Mouse (Mus musculus) thymus, postnatal 10 days (tissue): Measurements from ENCODE around the gene Tgfbr3l.
A peak's percentile ranks its signal among the peaks of the same experiment; 100 is the strongest.

Source experiments
- DNase-seq, 2 experiments: peaks; one replicate each; pipeline ENCODE4 v3.0.0; 2021; ENCODE audit warnings: low spot score in 2 of 2

Gene Tgfbr3l

DNA sequence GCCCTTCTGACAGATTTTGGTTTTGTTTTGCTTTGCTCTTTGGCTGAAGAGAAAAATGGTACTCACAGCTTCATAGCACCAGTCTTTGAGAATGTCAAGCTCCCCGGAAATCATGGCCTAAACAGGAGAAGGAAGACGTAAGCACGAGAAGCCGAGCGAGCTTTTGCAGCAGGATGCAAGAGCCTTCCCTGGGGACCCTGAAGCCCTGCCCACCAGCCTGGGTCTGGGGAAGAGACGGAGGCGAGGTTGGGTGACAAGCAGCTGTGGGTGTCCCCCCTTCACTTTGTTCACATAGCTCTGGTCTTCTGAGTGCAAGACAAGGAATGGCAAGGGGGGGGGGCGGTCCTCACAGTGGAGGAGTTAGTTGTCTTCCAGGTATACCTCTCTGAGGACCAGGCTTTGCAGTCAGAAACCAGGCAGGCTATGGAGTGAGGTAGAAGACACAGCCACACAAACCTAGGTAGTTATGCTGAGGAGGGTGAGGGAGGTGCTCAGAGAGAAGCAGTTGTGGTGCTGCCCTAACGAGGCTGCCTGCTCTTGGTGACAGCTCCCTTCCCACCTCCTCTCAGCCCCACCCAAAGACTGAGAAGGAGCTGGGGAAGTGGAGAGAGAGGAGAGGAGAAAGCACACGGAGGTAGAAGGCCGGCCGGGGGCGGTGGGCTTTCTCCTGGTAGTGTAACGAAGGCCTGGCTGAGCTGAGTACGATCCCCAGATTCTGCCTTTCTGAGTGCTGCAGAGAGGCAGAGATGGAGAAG is 17.3 kb downstream of the Tgfbr3l start:
- no peak for DNase-seq

DNA sequence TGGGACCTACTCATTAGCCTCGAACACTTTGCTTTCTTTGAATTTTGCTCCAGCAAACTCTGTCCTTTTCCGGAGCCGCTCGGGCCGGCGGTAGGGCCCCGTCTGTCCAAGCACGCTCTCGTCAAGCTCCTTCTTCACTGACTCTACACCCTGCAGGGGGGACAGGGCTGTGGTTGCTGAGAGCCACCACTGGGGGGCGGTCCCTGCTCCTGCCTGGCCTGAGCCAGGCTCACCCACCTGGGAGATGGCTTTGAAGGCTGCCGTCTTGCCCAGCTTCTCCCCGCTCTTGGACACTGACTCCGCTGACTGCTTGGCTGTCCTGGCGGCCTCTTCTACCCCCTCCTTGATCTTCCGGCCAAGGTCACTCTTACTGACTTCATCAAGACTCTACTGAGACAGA is 19.6 kb downstream of the Tgfbr3l start:
- no peak for DNase-seq

DNA sequence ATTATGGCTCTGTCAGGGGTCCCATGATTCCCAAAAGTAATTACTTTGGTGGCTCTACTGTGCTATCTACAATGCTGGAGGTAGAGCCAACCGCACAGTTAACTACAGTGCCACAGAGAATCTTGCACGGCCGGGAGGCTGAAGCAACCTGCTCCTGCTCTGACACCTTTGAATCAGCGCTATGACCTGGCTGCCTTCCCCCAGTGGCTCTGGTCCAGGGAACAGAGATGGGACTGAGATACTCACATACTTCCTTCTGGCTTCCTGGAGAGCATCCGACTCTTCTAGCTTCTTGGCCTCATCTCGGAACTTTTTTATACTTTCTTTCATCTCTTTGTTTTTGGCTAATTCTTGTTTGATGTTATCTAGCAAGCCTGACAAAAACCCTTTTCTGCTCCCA is 21.6 kb downstream of the Tgfbr3l start:
- no peak for DNase-seq

DNA sequence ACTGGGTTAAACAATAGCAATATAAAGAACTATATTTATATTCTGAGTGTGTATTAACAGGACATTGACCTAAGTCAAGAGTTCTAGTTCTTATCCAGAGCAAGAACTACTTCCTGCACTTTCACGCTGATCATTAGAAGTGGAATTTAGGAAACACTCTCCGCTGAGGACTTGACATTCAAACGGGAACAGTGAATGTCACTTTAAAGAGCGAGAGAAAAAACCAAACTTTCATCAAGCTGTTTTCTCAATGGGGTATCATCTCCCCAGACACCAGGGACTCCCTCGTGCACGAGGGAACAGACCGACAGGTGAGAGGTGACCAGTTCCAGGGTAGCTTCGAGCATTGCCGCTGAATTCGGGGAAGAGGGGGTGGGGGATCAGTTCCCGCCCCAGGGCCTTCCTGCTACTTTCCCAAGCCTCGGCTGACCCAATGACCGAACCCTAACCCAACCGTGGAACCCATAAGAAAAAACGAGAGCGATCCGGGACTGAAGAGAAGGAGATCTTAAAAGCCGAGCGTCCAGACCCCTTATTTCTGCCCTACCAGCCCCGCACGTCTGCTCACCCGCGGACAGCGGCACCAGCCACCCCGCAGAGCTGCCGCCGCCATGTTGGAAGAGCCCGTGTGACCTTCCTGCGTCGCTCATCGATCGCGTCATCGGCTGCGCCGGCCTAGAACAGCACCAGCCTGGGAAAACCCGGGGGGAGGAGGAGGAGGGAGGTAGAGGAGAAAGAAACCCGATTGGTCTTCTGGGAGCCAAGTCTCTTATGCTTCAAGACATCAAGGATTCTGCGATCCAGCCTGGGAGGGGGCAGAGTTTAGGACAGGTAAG is 27.5 kb downstream of the Tgfbr3l start, which contains the start of gene Timm44:
Gene Timm44 (minus strand): TSS at position 639 of the 836 bp plus-strand sequence.
- peak; percentile 88 to 92 for DNase-seq

DNA sequence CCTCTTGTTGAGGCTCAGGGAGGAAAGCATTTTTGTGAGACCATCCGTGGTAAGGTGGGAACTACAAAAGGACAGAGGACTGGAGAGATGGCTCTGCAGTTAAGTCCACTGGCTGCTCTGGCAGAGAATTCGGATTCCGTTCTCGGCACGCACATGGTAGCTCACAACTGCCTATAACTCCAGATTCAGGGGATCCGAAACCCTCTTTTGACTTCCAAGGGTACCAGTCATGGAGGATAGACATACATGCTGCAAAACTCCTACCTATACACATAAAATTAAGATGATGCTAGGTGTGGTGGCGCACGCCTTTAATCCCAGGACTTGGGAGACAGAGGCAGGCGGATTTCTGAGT is 28.1 kb downstream of the Tgfbr3l start:
- no peak for DNase-seq

DNA sequence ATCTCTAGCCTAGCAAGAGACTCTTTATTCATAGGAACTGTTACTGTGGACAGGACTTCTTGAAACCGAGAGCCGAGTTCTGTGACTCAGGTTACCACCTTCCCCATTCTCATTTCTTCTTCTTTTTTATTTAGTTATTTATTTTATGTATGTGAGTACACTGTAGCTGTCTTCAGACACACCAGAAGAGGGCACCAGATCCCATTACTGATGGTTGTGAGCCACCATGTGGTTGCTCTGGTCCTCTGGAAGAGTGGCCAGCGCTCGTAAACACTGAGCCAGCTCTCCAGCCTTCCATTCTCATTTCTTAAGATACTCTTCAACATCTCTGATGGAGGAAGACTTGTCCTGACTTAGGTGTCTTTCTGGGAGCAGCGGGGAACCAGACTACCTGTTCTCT is 44.7 kb downstream of the Tgfbr3l start:
- DNase-seq, result no peak

DNA sequence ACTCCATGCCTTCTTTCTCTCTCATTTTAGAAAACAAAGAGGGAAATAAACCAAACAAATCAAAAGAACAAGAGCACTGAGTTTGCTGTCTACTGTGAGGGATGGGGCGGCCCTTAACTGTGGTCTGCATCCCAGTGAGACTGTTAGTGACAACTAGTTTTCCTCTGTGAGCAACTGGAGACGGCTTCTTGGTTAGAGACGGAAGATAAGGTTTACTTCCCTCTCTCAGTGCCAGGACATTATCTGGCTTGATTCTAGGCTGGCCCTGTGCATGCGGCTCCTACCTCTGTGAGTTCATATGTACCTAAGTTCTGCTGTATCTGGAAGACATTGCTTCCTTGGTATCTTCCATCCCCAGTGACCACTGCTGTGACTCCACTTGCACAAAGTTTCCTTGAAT is 49.8 kb downstream of the Tgfbr3l start:
- no peak for DNase-seq
